Mouse (Mus musculus) lung, postnatal 36 days (tissue): ENCODE measurements around the gene Vcpkmt.
"Not testable (repeated sequence)": the region's sequence is repeated elsewhere in the genome, so short reads cannot be mapped to it uniquely, and the experiment has no call there.

Experiments
- DNase-seq: peaks from one replicate; pipeline ENCODE4 v3.0.0; 2022; ENCODE audit warnings: mixed read lengths

Vcpkmt gene

GRCm38 (mm10) chr12:69582613-69583269, at the start of gene Vcpkmt:
Gene Vcpkmt, minus strand, starts transcription at chr12:69583028.
- peak; percentile 91 for DNase-seq

GRCm38 (mm10) chr12:69618590-69618989, 35.8 kb upstream of the Vcpkmt start:
- DNase-seq: not testable (repeated sequence)

GRCm38 (mm10) chr12:69604367-69604766, 21.5 kb upstream of the Vcpkmt start:
- no peak for DNase-seq

GRCm38 (mm10) chr12:69597446-69597845, 14.6 kb upstream of the Vcpkmt start:
- no peak for DNase-seq

GRCm38 (mm10) chr12:69593130-69593529, 10.3 kb upstream of the Vcpkmt start:
- no peak for DNase-seq

GRCm38 (mm10) chr12:69583270-69583629, 422 bp upstream of the Vcpkmt start:
- no peak for DNase-seq

GRCm38 (mm10) chr12:69582216-69582612, 614 bp downstream of the Vcpkmt start:
- no peak for DNase-seq

GRCm38 (mm10) chr12:69579623-69580022, 3.2 kb downstream of the Vcpkmt start:
- DNase-seq: no peak

- DNase-seq: no peak
Measured at GRCm38 (mm10) chr12:69576120-69576627, 6.7 kb downstream of the Vcpkmt start.

GRCm38 (mm10) chr12:69573916-69574881, 8.6 kb downstream of the Vcpkmt start:
- peak; percentile 96 for DNase-seq

GRCm38 (mm10) chr12:69573271-69573670, 9.6 kb downstream of the Vcpkmt start:
- DNase-seq: peak; percentile 32

- no peak for DNase-seq
Measured at GRCm38 (mm10) chr12:69569926-69570325, 12.9 kb downstream of the Vcpkmt start.

- DNase-seq: no peak
Measured at GRCm38 (mm10) chr12:69568266-69568665, 14.6 kb downstream of the Vcpkmt start.

- not testable (repeated sequence) for DNase-seq
Measured at GRCm38 (mm10) chr12:69561006-69561405, 21.8 kb downstream of the Vcpkmt start.

GRCm38 (mm10) chr12:69556221-69556861, 26.5 kb downstream of the Vcpkmt start:
- DNase-seq: peak; percentile 71

GRCm38 (mm10) chr12:69545456-69546178, 37.2 kb downstream of the Vcpkmt start:
- peak; percentile 20 for DNase-seq

- no peak for DNase-seq
Measured at GRCm38 (mm10) chr12:69544994-69545393, 37.8 kb downstream of the Vcpkmt start.

- DNase-seq: no peak
Measured at GRCm38 (mm10) chr12:69544562-69544961, 38.3 kb downstream of the Vcpkmt start.

GRCm38 (mm10) chr12:69542376-69542775, 40.5 kb downstream of the Vcpkmt start:
- DNase-seq: no peak

- no peak for DNase-seq
Measured at GRCm38 (mm10) chr12:69541663-69542062, 41.2 kb downstream of the Vcpkmt start.

GRCm38 (mm10) chr12:69539353-69539752, 43.5 kb downstream of the Vcpkmt start:
- DNase-seq: no peak

GRCm38 (mm10) chr12:69538362-69538950, 44.4 kb downstream of the Vcpkmt start:
- peak; percentile 45 for DNase-seq
